Comparison of ENCODE assay signal across 17 mouse cellular contexts in genomic region chr11:57524597-57524996, GRCm38 (mm10). TPM values are rescaled to one million over a fixed set of nuclear protein-coding genes. Genes with fewer than 3 reads are reported as not detected.
A peak's percentile ranks its signal among the peaks of the same experiment; 100 is the strongest.
DNase-seq lines count a peak whose midpoint lies in the region; ATAC-seq lines count a peak whose summit lies in the region.
"Had no signal": no experiment of that assay in that cellular context is flagged by ENCODE, and none has a peak within 500 bp of the region (broad histone marks: within the 10 kb centered on the region; RNA-seq: fewer than 3 reads in every experiment).

No protein-coding gene starts in this region.

- no peaks in the 10 kb centered on the region for H3K9me3 ChIP-seq in liver, embryonic 12.5 days (replicated peaks)
- no peaks in the 10 kb centered on the region for H3K9me3 ChIP-seq in forebrain, embryonic 14.5 days (replicated peaks; ENCODE audit: control insufficient read depth, low read length)
- H3K9me3 ChIP-seq: embryonic facial prominence, embryonic 12.5 days; forebrain, embryonic 12.5 days; limb, embryonic 15.5 days; megakaryocyte, embryonic 14.5 days; neural tube, embryonic 15.5 days had no signal

- H3K27me3 ChIP-seq in liver, embryonic 12.5 days (replicated peaks), result no peaks in the 10 kb centered on the region
- no peaks in the 10 kb centered on the region for H3K27me3 ChIP-seq in forebrain, embryonic 14.5 days (replicated peaks; ENCODE audit: control insufficient read depth, insufficient read depth, low read length)
- H3K27me3 ChIP-seq: embryonic facial prominence, embryonic 12.5 days; forebrain, embryonic 12.5 days; limb, embryonic 15.5 days; megakaryocyte, embryonic 14.5 days; neural tube, embryonic 15.5 days had no signal

- 0 out of 2 replicates have a peak, but pooled peaks have one; percentile 13 for ATAC-seq in liver, embryonic 12.5 days
- peak; percentile 67 for ATAC-seq in granulocyte monocyte progenitor cell, adult 5-6 weeks (replicated peaks; ENCODE audit: poor library complexity, severe bottlenecking)
- no peak for ATAC-seq in forebrain, embryonic 14.5 days

- DNase-seq in heart, adult 18-20 months, result peak; percentile 7 to 46
- no peak for DNase-seq in heart, postnatal 4 days
- DNase-seq in liver, result no peak
- DNase-seq in lung, postnatal 36 days, result peak; percentile 50
- DNase-seq in left cerebral cortex, postnatal 36 days (ENCODE audit: low spot score in 2 of 2), result no peak
- no peak for DNase-seq in forebrain, embryonic 14.5 days (ENCODE audit: low spot score)
- DNase-seq: B cell, adult 2 months; cerebellum, postnatal 10 days; heart, postnatal 14 days; thymus, adult 18-20 months had no signal

- H3K4me1 ChIP-seq in liver, embryonic 12.5 days, result peaks cover 24% of the 10 kb centered on the region
- H3K4me1 ChIP-seq in forebrain, embryonic 14.5 days (ENCODE audit: control insufficient read depth, insufficient read depth, low read length), result 0 out of 2 replicates have a peak, but pooled peaks cover 4% of the 10 kb centered on the region
- H3K4me1 ChIP-seq: embryonic facial prominence, embryonic 12.5 days; forebrain, embryonic 12.5 days had no signal

- H3K4me2 ChIP-seq in liver, embryonic 12.5 days, result no peak overlapping the region
- H3K4me2 ChIP-seq in forebrain, embryonic 14.5 days (ENCODE audit: low read length), result no peak overlapping the region
- H3K4me2 ChIP-seq: embryonic facial prominence, embryonic 12.5 days; forebrain, embryonic 12.5 days; limb, embryonic 15.5 days; neural tube, embryonic 15.5 days had no signal

- H3K4me3 ChIP-seq in liver, embryonic 12.5 days, result no peak overlapping the region
- no peak overlapping the region for H3K4me3 ChIP-seq in forebrain, embryonic 14.5 days (ENCODE audit: low read depth, low read length)
- H3K4me3 ChIP-seq: embryonic facial prominence, embryonic 12.5 days; forebrain, embryonic 12.5 days; limb, embryonic 15.5 days; neural tube, embryonic 15.5 days had no signal

- no peak overlapping the region for H3K27ac ChIP-seq in liver, embryonic 12.5 days
- no peak overlapping the region for H3K27ac ChIP-seq in forebrain, embryonic 14.5 days (ENCODE audit: low read depth, low read length)
- H3K27ac ChIP-seq: embryonic facial prominence, embryonic 12.5 days; forebrain, embryonic 12.5 days; limb, embryonic 15.5 days; neural tube, embryonic 15.5 days had no signal

- H3K9ac ChIP-seq in liver, embryonic 12.5 days, result no peak overlapping the region
- no peak overlapping the region for H3K9ac ChIP-seq in forebrain, embryonic 14.5 days (ENCODE audit: low read length)
- H3K9ac ChIP-seq: embryonic facial prominence, embryonic 12.5 days; forebrain, embryonic 12.5 days; limb, embryonic 15.5 days; neural tube, embryonic 15.5 days had no signal

- H3K36me3 ChIP-seq in liver, embryonic 12.5 days, result peaks cover 39% of the 10 kb centered on the region
- H3K36me3 ChIP-seq in forebrain, embryonic 14.5 days (ENCODE audit: control insufficient read depth, insufficient read depth, low read length), result peaks cover 11% of the 10 kb centered on the region

- intact Hi-C loops in left cerebral cortex, postnatal 36 days (cut with DNase I), result no loop called here

RNA-seq across cellular contexts. Expression of gene Mfap3, which starts 6.1 kb away (rescaled TPM):
- 10 to 100 TPM; 10.4 to 12.6 TPM for total RNA-seq in heart, adult 18-20 months (2021)
- 10 to 100 TPM; 26.8 to 27.6 TPM for total RNA-seq in heart, postnatal 4 days (2021)
- 14.6 and 15.9 TPM in 2 replicates for polyA plus RNA-seq in liver, embryonic 12.5 days (2016; fragmentation: Nextera tagmentation; extraction: Ambion mirVana)
- 26.6 and 26.8 TPM in 2 replicates for total RNA-seq in granulocyte monocyte progenitor cell, adult 5-6 weeks (2014; fragmentation: Nextera tagmentation)
- total RNA-seq in granulocyte monocyte progenitor cell, adult 5-6 weeks (2017), result 26.6 and 29.7 TPM in 2 replicates
- 10 to 100 TPM; 20.9 to 26.4 TPM for total RNA-seq in left cerebral cortex, postnatal 36 days (2021)
- 68.3 and 71.4 TPM in 2 replicates for polyA plus RNA-seq in forebrain, embryonic 14.5 days (2014; fragmentation: Nextera tagmentation; extraction: Ambion mirVana)

RNA-seq across cellular contexts. Expression of gene Fam114a2, which starts 6.2 kb away (rescaled TPM):
- total RNA-seq in heart, adult 18-20 months (2021), result 10 to 100 TPM; 40.2 to 40.9 TPM
- total RNA-seq in heart, postnatal 4 days (2021), result 10 to 100 TPM; 43.1 to 45.6 TPM
- polyA plus RNA-seq in liver, embryonic 12.5 days (2016; fragmentation: Nextera tagmentation; extraction: Ambion mirVana), result 37.2 and 42.1 TPM in 2 replicates
- 35.4 and 46.4 TPM in 2 replicates for total RNA-seq in granulocyte monocyte progenitor cell, adult 5-6 weeks (2014; fragmentation: Nextera tagmentation)
- total RNA-seq in granulocyte monocyte progenitor cell, adult 5-6 weeks (2017), result 29.7 and 30.9 TPM in 2 replicates
- 10 to 100 TPM; 26.9 to 34.7 TPM for total RNA-seq in left cerebral cortex, postnatal 36 days (2021)
- polyA plus RNA-seq in forebrain, embryonic 14.5 days (2014; fragmentation: Nextera tagmentation; extraction: Ambion mirVana), result 73.6 and 76.3 TPM in 2 replicates

Comparison
In these comparisons a context has a peak if more than half of its experiments do, and no peak if none do; other contexts are left out.
1. DNase-seq: peak in heart, adult 18-20 months (2 of 2) and lung, postnatal 36 days (single experiment); none in heart, postnatal 4 days (single experiment), liver (single experiment), left cerebral cortex, postnatal 36 days (0 of 2) and forebrain, embryonic 14.5 days (single experiment).